Mouse (Mus musculus): ENCODE data around the gene Pigk.

DNA sequence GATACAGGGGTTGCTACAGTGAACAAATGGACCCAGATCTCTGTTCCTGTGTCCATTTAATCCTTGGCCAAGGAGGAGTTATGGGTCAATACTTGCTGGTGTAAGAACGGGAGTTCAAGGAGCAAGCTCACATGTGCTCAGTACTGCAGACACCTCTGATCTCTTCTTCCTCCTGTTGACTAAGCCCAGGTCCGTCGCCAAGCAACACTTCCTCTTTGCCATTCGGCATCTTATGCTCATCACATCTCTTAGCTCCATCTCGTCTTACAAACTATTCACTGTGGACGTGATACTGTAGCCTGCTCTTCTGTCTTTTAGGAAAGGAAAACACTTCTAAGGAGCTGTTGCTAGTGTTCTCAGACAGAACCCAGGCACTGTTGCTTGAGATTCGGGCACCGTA lies 203.7 kb downstream of the Pigk start:
- no peak for TF ChIP-seq TAL1 (conservative IDR thresholded peaks at IDR 0.05; ENCODE audit: low read depth, low read length)
- TF ChIP-seq CTCF (IDR thresholded peaks at IDR 0.05; ENCODE audit: low read depth, low read length): no peak
- TF ChIP-seq GATA1 (IDR thresholded peaks at IDR 0.05; ENCODE audit: borderline replicate concordance, low read length): no peak
- no peak for TF ChIP-seq POLR2AphosphoS5 (IDR thresholded peaks at IDR 0.05; ENCODE audit: insufficient replicate concordance, low read depth, low read length)

All from G1E (cell line).